Mouse (Mus musculus) MEL (cell line): ENCODE measurements at regions not wholly inside any gene's neighbourhood (a gene's known extent, or its start where the extent isn't known, plus 50 kb on each side); places are given as distances from the start of the nearest gene placed in this dataset.

Experiments
- BHLHE40 ChIP-seq: IDR thresholded peaks from 2 replicates; pipeline ENCODE4 v1.6.1; 2012; ENCODE audit warnings: low read depth, mild to moderate bottlenecking, inconsistent platforms, low read length, improper control_type of control experiment, borderline replicate concordance
- CTCF ChIP-seq, 3 experiments: IDR thresholded peaks in 2 of 3; conservative IDR thresholded peaks in 1 of 3; 2 replicates each; pipeline ENCODE4 v1.5.1; 2011 to 2012; ENCODE audit warnings: low read length in 3 of 3, low read depth in 2 of 3, mild to moderate bottlenecking in 2 of 3, improper control_type of control experiment in 1 of 3, inconsistent platforms in 1 of 3, mixed read lengths in 1 of 3, moderate library complexity in 1 of 3; ENCODE audit not compliant: control insufficient read depth in 1 of 3, insufficient read depth in 1 of 3, poor library complexity in 1 of 3, severe bottlenecking in 1 of 3
- EP300 ChIP-seq, 2 experiments: IDR thresholded peaks; 2 replicates each; pipeline ENCODE4 v1.6.1; 2011; ENCODE audit warnings: improper control_type of control experiment in 2 of 2, low read length in 2 of 2, low read depth in 1 of 2, mild to moderate bottlenecking in 1 of 2
- ETS1 ChIP-seq: IDR thresholded peaks from 2 replicates; pipeline ENCODE4 v1.6.1; 2012; ENCODE audit warnings: low read depth, mild to moderate bottlenecking, inconsistent platforms, low read length, improper control_type of control experiment, moderate library complexity
- GATA1 ChIP-seq: IDR thresholded peaks from 2 replicates; pipeline ENCODE4 v1.6.1; 2011; ENCODE audit warnings: low read depth, low read length, improper control_type of control experiment
- HCFC1 ChIP-seq: IDR thresholded peaks from 2 replicates; pipeline ENCODE4 v1.6.1; 2012; ENCODE audit warnings: low read depth, mild to moderate bottlenecking, inconsistent platforms, low read length, improper control_type of control experiment, moderate library complexity
- KAT2A ChIP-seq: conservative IDR thresholded peaks from 2 replicates; pipeline ENCODE4 v1.6.1; 2012; ENCODE audit warnings: low read depth, low read length, improper control_type of control experiment, inconsistent platforms
- MAZ ChIP-seq: IDR thresholded peaks from 2 replicates; pipeline ENCODE4 v1.6.1; 2012; ENCODE audit warnings: low read depth, mild to moderate bottlenecking, inconsistent platforms, low read length, improper control_type of control experiment
- NELFE ChIP-seq: IDR thresholded peaks from 2 replicates; pipeline ENCODE4 v1.6.1; 2011; ENCODE audit warnings: low read depth, low read length, improper control_type of control experiment
- POLR2A ChIP-seq, 2 experiments: IDR thresholded peaks; 2 replicates each; pipeline ENCODE4 v1.6.1; 2011 to 2012; ENCODE audit warnings: low read length in 2 of 2, mild to moderate bottlenecking in 2 of 2, control low read depth in 1 of 2, improper control_type of control experiment in 1 of 2, low read depth in 1 of 2, moderate library complexity in 1 of 2; ENCODE audit not compliant: control insufficient read depth in 1 of 2, insufficient read depth in 1 of 2, poor library complexity in 1 of 2
- POLR2AphosphoS2 ChIP-seq: IDR thresholded peaks from 2 replicates; pipeline ENCODE4 v1.6.1; 2011; ENCODE audit warnings: low read length, improper control_type of control experiment
- USF1 ChIP-seq: IDR thresholded peaks from 2 replicates; pipeline ENCODE4 v1.6.1; 2014; ENCODE audit warnings: low read depth, mild to moderate bottlenecking, inconsistent platforms, low read length, improper control_type of control experiment, moderate library complexity

DNA sequence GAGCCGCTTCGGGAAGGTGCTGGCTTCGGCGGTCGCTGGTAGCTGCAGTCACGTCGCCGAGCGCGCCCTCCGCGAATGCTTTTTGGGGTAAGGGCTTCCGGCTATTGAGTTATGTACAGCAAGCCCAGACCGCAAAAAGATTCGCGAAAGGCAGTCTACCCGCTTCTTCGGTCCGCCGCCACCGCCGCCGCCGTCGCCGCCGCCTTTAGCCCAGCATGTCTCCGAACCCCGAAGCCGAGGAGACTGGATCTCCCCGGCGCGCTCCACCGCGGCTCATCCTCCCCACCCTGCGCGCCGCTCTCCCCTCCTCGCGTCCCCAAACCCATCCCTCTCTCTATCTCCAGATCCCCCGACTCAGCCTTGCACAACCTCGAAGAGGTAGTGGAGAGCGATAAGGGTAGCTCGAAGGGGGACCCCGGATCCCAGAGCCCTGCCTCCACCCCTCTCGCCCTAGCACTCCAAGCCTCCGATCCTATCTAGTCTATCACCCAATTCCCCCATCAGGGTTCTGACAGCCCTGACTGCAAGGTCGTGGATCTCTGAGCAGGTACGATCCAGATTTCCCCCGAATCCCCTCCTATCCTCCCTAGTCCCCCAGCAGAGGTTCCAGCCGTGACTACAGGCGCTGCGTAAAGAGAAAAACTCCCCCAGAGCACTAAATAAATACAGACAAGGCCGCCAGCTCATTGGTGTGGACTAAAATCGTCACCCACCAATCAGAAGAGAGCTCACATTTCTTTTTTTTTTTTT lies 83.7 kb upstream of the Hsd17b12 start:
- TF ChIP-seq POLR2A (IDR thresholded peaks at IDR 0.05; ENCODE audit: control insufficient read depth in 1 of 2, insufficient read depth in 1 of 2, low read depth in 1 of 2, low read length in 2 of 2, poor library complexity in 1 of 2) (no peak), CTCF (IDR thresholded peaks at IDR 0.05 in 2 of 3, conservative IDR thresholded peaks at IDR 0.05 in 1 of 3; ENCODE audit: control insufficient read depth in 1 of 3, insufficient read depth in 1 of 3, low read depth in 2 of 3, low read length in 3 of 3, poor library complexity in 1 of 3, severe bottlenecking in 1 of 3) (no peak), EP300 (IDR thresholded peaks at IDR 0.05; ENCODE audit: low read depth in 1 of 2, low read length in 2 of 2) (no peak), BHLHE40 (no peak), MAZ (no peak), GATA1 (no peak), ETS1 (no peak), USF1 (no peak), HCFC1 (no peak), KAT2A (no peak), NELFE (no peak), POLR2AphosphoS2 (no peak)
